Mouse (Mus musculus): ENCODE results near the gene Ptger2. TPM values are rescaled to one million over a fixed set of nuclear protein-coding genes. Genes with fewer than 3 reads are reported as not detected.

The Ptger2 gene
- polyA plus RNA-seq (2014; fragmentation: Illumina TruSeq; extraction: RNeasy Lipid Tissue Mini Kit (QIAGEN cat#74804)) = 9.9 TPM

DNA sequence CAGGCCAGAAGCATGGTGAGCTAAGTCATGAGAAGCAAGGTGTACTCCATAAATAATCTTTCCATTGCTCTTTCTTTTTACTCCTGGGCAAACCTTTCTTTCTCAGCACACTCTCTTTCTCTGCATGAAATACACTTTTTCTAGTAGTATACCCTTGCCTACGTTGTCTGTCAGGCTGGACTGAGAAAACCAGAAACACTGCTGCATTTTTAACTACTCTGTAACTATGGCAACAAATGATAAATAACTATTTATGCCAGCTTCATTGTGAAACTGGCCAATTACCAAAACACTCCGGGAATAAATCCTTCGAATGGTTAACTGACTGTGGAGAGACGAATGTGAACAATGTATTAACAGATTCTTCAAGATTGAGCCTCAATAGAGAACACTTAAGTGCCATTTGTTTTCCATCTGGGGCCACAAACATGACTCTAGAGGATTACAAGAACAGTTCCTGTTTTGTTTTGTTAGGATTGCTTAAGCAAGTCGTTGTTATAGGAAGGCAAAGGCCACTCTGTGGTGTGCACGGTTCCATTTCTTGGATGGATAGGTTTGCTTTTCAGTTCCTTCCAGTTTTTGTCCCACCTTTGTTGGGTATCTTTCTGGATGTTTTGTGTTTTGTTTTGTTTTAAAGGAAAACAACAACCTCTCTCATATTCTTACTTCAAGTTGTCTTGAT is at the start of gene Ptger2:
TSS of gene Ptger2 (plus strand) at position 522 of the 682 bp plus-strand sequence.

Other genes starting within 250 kb of the Ptger2 start
- not detected for gene Gm8267, start 237.9 kb upstream of the Ptger2 start, polyA plus RNA-seq (2014; fragmentation: Illumina TruSeq; extraction: RNeasy Lipid Tissue Mini Kit (QIAGEN cat#74804))
- 0.14 TPM for gene Ptgdr, start 128.8 kb upstream of the Ptger2 start, polyA plus RNA-seq (2014; fragmentation: Illumina TruSeq; extraction: RNeasy Lipid Tissue Mini Kit (QIAGEN cat#74804))
- 4.5 TPM for gene Gpr137c, start 231.5 kb downstream of the Ptger2 start, polyA plus RNA-seq (2014; fragmentation: Illumina TruSeq; extraction: RNeasy Lipid Tissue Mini Kit (QIAGEN cat#74804))
- 62.5 TPM for gene Txndc16, start 232.1 kb downstream of the Ptger2 start, polyA plus RNA-seq (2014; fragmentation: Illumina TruSeq; extraction: RNeasy Lipid Tissue Mini Kit (QIAGEN cat#74804))

Measured in ovary, adult 10 weeks (tissue).